In the genomic region with DNA sequence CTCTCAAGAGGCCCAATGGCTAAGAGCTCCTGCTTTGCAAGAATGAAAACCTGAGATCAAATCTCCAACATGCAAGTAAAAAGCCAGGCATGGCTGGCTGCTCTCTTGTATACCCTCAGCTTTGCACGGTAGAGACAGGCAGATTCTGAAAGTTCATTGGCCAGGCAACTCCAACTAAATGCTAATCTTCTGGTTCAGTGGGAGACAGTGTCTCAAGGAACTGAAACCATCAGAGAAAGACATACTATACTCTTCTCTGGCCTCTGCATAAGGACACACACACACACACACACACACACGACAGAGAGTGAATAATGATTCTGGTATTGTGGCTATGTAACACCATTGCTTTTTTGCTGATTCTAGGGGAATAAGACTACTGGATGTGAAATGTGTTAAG, we compare ENCODE assay signal across 29 mouse cellular contexts.
DNase-seq lines count a peak whose midpoint lies in the region; ATAC-seq and TF ChIP-seq lines count a peak whose summit lies in the region.
"Had no signal": no experiment of that assay in that cellular context is flagged by ENCODE, and none has a peak within 500 bp of the region (broad histone marks: within the 10 kb centered on the region; RNA-seq: fewer than 3 reads in every experiment).

No protein-coding gene starts in this region.

- peak; percentile 24 for ATAC-seq in granulocyte monocyte progenitor cell, adult 5-6 weeks (replicated peaks; ENCODE audit: poor library complexity, severe bottlenecking)
- ATAC-seq: forebrain, embryonic 15.5 days; hindbrain, embryonic 16.5 days; midbrain, embryonic 15.5 days had no signal

- H3K4me3 ChIP-seq in gastrocnemius, adult 2 months: no peak overlapping the region
- no peak overlapping the region for H3K4me3 ChIP-seq in left cerebral cortex, adult 2 months
- H3K4me3 ChIP-seq: embryonic facial prominence, embryonic 12.5 days; forebrain, embryonic 10.5 days; forebrain, embryonic 15.5 days; liver, embryonic 13.5 days; midbrain, embryonic 10.5 days; midbrain, embryonic 15.5 days; neural tube, embryonic 15.5 days had no signal

- no peak for TF ChIP-seq CTCF in gastrocnemius, adult 2 months (IDR thresholded peaks at IDR 0.05)
- no peak for TF ChIP-seq CTCF in left cerebral cortex, adult 2 months (IDR thresholded peaks at IDR 0.05)

- intact Hi-C loops in gastrocnemius, adult 2 months (cut with DNase I): loop anchor here (10.0 kb wide), 1 partner anchor 160 kb away; no protein-coding TSS in a partner anchor
- intact Hi-C loops in left cerebral cortex, adult 2 months (cut with DNase I): loop anchor here (2.0 to 5.0 kb wide), 3 partner anchors 48 to 418 kb away; a partner anchor contains a TSS
- intact Hi-C loops in left cerebral cortex, postnatal 36 days (cut with DNase I): loop anchor here (5.0 to 10.0 kb wide), 2 partner anchors 48 to 1090 kb away; no protein-coding TSS in a partner anchor

- H3K27ac ChIP-seq in gastrocnemius, adult 2 months: peak overlapping the region; percentile 32
- H3K27ac ChIP-seq in left cerebral cortex, adult 2 months: peak overlapping the region; percentile 71
- H3K27ac ChIP-seq: embryonic facial prominence, embryonic 12.5 days; forebrain, embryonic 10.5 days; forebrain, embryonic 15.5 days; midbrain, embryonic 10.5 days; midbrain, embryonic 15.5 days; neural tube, embryonic 15.5 days had no signal

- no peak for DNase-seq in gastrocnemius, adult 2 months
- no peak for DNase-seq in gastrocnemius, postnatal 4 days (ENCODE audit: low spot score in 2 of 2)
- DNase-seq in left cerebral cortex, adult 2 months (ENCODE audit: extremely low spot score in 1 of 2, low spot score in 2 of 2): no peak
- DNase-seq in left cerebral cortex, postnatal 36 days (ENCODE audit: low spot score in 2 of 2): no peak
- DNase-seq in 3T3-L1 (ENCODE audit: low read depth, low spot score): peak; percentile 28
- no peak for DNase-seq in cerebellum, adult 9-10 months
- DNase-seq in layer of hippocampus, postnatal 10 days (ENCODE audit: low spot score in 2 of 2): no peak
- DNase-seq: adrenal gland, postnatal 25 days; cerebellum, adult 2 months; cerebellum, postnatal 25 days; gastrocnemius, postnatal 36 days; heart, postnatal 14 days; kidney, adult 8-10 months; kidney, postnatal 14 days; layer of hippocampus, postnatal 36 days; liver, embryonic 13.5 days; lung, embryonic 14.5 days; lung, postnatal 14 days; retina, postnatal 1 day; right cerebral cortex, postnatal 14 days; spleen, adult 18-20 months had no signal
